Mouse (Mus musculus): ENCODE results near the gene Ugt2b1. TPM values are rescaled to one million over a fixed set of nuclear protein-coding genes. Genes with fewer than 3 reads are reported as not detected.

The Ugt2b1 gene
- not detected in 2 replicates for polyA plus RNA-seq (2015; fragmentation: Nextera tagmentation; extraction: Ambion mirVana)

GRCm38 (mm10) chr5:86926426-86926825 lies at the start of gene Ugt2b1:
TSS of gene Ugt2b1 (minus strand) at chr5:86926530.

DNA sequence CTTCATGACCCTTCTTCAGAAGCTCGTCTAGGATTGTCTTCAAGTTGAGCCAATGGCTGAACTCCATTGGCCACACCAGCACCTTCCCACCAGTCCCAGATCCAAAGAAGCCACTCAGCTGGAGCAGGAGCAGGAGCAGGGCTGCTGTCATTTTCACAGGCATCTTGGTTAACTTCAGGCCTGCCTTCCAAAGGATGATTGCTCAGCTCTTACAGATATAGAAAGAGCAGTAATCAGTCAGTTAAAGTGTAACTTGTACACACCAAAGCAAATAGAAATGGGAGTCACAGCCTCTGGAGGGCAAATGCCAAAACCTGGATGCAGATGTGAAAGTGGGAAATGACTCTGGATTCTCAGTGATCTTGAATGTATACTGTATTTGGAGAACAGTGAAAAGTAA lies 19.6 kb downstream of the Ugt2b1 start, which contains the start of gene Ugt2b34:
Gene Ugt2b34 (minus strand): TSS at position 180 of the 400 bp plus-strand sequence.

Other genes starting within 250 kb of the Ugt2b1 start
- not detected in 2 replicates for gene Tmprss11e, start 180.7 kb downstream of the Ugt2b1 start, polyA plus RNA-seq (2015; fragmentation: Nextera tagmentation; extraction: Ambion mirVana)
- gene Ythdc1, start 122.3 kb downstream of the Ugt2b1 start, polyA plus RNA-seq (2015; fragmentation: Nextera tagmentation; extraction: Ambion mirVana): 27.9 and 32.7 TPM in 2 replicates
- 0.04 and 0.07 TPM in 2 replicates for gene Ugt2b34, start 19.6 kb downstream of the Ugt2b1 start, polyA plus RNA-seq (2015; fragmentation: Nextera tagmentation; extraction: Ambion mirVana)
- gene Ugt2b35, start 74.3 kb upstream of the Ugt2b1 start, polyA plus RNA-seq (2015; fragmentation: Nextera tagmentation; extraction: Ambion mirVana): not detected in 2 replicates
- gene Ugt2b36, start 166.0 kb upstream of the Ugt2b1 start, polyA plus RNA-seq (2015; fragmentation: Nextera tagmentation; extraction: Ambion mirVana): not detected in 2 replicates
- not detected in 2 replicates for gene Ugt2b5, start 213.8 kb upstream of the Ugt2b1 start, polyA plus RNA-seq (2015; fragmentation: Nextera tagmentation; extraction: Ambion mirVana)

Measured in spleen, postnatal 0 days (tissue).